Mouse (Mus musculus): ENCODE measurements around the gene Hmgcs1. TPM values are rescaled to one million over a fixed set of nuclear protein-coding genes. Genes with fewer than 3 reads are reported as not detected.

Gene Hmgcs1
- polyA plus RNA-seq, 1 experiment from 2014 or later = 153 TPM

- 84% methylated on average over 8 of the region's 8 CpGs for WGBS
- ATAC-seq (replicated peaks; ENCODE audit: low FRiP score, low read depth) (no peak), DNase-seq (ENCODE audit: low spot score) (no peak)
- H3K9me3 ChIP-seq (replicated peaks; ENCODE audit: low read length) = no peaks in the 10 kb centered on the region
- H3K36me3 ChIP-seq (ENCODE audit: insufficient read depth, low read length) = peaks cover 16% of the 10 kb centered on the region
- no peak overlapping the region for H3K9ac ChIP-seq (ENCODE audit: low read depth, low read length)
- peak overlapping the region; percentile 33; the same call in 1 of the 2 replicates for H3K27ac ChIP-seq
- no peak overlapping the region for H3K4me3 ChIP-seq (replicated peaks; ENCODE audit: low read depth, low read length)
- no peaks in the 10 kb centered on the region for H3K4me1 ChIP-seq (replicated peaks; ENCODE audit: insufficient read depth, low read length)
- TF ChIP-seq CTCF (IDR thresholded peaks at IDR 0.05; ENCODE audit: low read depth) = no peak
- H3K4me2 ChIP-seq (ENCODE audit: low read length) = no peak overlapping the region
- no peaks in the 10 kb centered on the region for H3K27me3 ChIP-seq (ENCODE audit: insufficient read depth, low read length)
These were observed 19.4 kb downstream of the Hmgcs1 start for GRCm38 (mm10) chr13:119709388-119710267.

GRCm38 (mm10) chr13:119710268-119710610 lies 20.1 kb downstream of the Hmgcs1 start:
- no peak for TF ChIP-seq CTCF (IDR thresholded peaks at IDR 0.05; ENCODE audit: low read depth)
- no peak for DNase-seq (ENCODE audit: low spot score)
- no peaks in the 10 kb centered on the region for H3K27me3 ChIP-seq (ENCODE audit: insufficient read depth, low read length)
- H3K36me3 ChIP-seq (ENCODE audit: insufficient read depth, low read length) = peaks cover 12% of the 10 kb centered on the region
- H3K4me1 ChIP-seq (replicated peaks; ENCODE audit: insufficient read depth, low read length) = no peaks in the 10 kb centered on the region
- no peak overlapping the region for H3K4me2 ChIP-seq (ENCODE audit: low read length)
- ATAC-seq (replicated peaks; ENCODE audit: low FRiP score, low read depth) = no peak
- no peak overlapping the region for H3K27ac ChIP-seq
- no peaks in the 10 kb centered on the region for H3K9me3 ChIP-seq (replicated peaks; ENCODE audit: low read length)
- H3K9ac ChIP-seq (ENCODE audit: low read depth, low read length) = no peak overlapping the region
- H3K4me3 ChIP-seq (replicated peaks; ENCODE audit: low read depth, low read length) = no peak overlapping the region
- WGBS = 95% methylated on average over 10 of the region's 10 CpGs

GRCm38 (mm10) chr13:119712463-119712862 lies 22.3 kb downstream of the Hmgcs1 start:
- Histone ChIP-seq H3K9ac (ENCODE audit: low read depth, low read length) (no peak overlapping the region), H3K4me1 (replicated peaks; ENCODE audit: insufficient read depth, low read length) (no peaks in the 10 kb centered on the region), H3K4me3 (replicated peaks; ENCODE audit: low read depth, low read length) (no peak overlapping the region), H3K27me3 (ENCODE audit: insufficient read depth, low read length) (no peaks in the 10 kb centered on the region), H3K36me3 (ENCODE audit: insufficient read depth, low read length) (no peaks in the 10 kb centered on the region), H3K4me2 (ENCODE audit: low read length) (no peak overlapping the region), H3K27ac (no peak overlapping the region), H3K9me3 (replicated peaks; ENCODE audit: low read length) (no peaks in the 10 kb centered on the region)
- no peak for TF ChIP-seq CTCF (IDR thresholded peaks at IDR 0.05; ENCODE audit: low read depth)
- DNase-seq (ENCODE audit: low spot score) (no peak), ATAC-seq (replicated peaks; ENCODE audit: low FRiP score, low read depth) (no peak)
- WGBS = 89% methylated on average over 11 of the region's 11 CpGs

- no peak for DNase-seq (ENCODE audit: low spot score)
These were observed 23.1 kb downstream of the Hmgcs1 start for GRCm38 (mm10) chr13:119713107-119713787.

GRCm38 (mm10) chr13:119713821-119714220 lies 23.6 kb downstream of the Hmgcs1 start:
- DNase-seq (ENCODE audit: low spot score) (no peak), ATAC-seq (replicated peaks; ENCODE audit: low FRiP score, low read depth) (no peak)
- Histone ChIP-seq H3K4me2 (ENCODE audit: low read length) (no peak overlapping the region), H3K9me3 (replicated peaks; ENCODE audit: low read length) (no peaks in the 10 kb centered on the region), H3K27ac (no peak overlapping the region), H3K9ac (ENCODE audit: low read depth, low read length) (no peak overlapping the region), H3K27me3 (ENCODE audit: insufficient read depth, low read length) (no peaks in the 10 kb centered on the region), H3K36me3 (ENCODE audit: insufficient read depth, low read length) (no peaks in the 10 kb centered on the region), H3K4me1 (replicated peaks; ENCODE audit: insufficient read depth, low read length) (no peaks in the 10 kb centered on the region), H3K4me3 (replicated peaks; ENCODE audit: low read depth, low read length) (no peak overlapping the region)
- no peak for TF ChIP-seq CTCF (IDR thresholded peaks at IDR 0.05; ENCODE audit: low read depth)
- WGBS = 80% methylated on average over 9 of the region's 9 CpGs

More at GRCm38 (mm10) chr13:119713107-119713787, 23.1 kb downstream of the Hmgcs1 start:
- TF ChIP-seq CTCF (IDR thresholded peaks at IDR 0.05; ENCODE audit: low read depth) = no peak
- no peak overlapping the region for H3K4me3 ChIP-seq (replicated peaks; ENCODE audit: low read depth, low read length)
- H3K27me3 ChIP-seq (ENCODE audit: insufficient read depth, low read length) = no peaks in the 10 kb centered on the region
- H3K4me2 ChIP-seq (ENCODE audit: low read length) = no peak overlapping the region
- H3K4me1 ChIP-seq (replicated peaks; ENCODE audit: insufficient read depth, low read length) = no peaks in the 10 kb centered on the region
- no peak overlapping the region for H3K9ac ChIP-seq (ENCODE audit: low read depth, low read length)
- no peak overlapping the region for H3K27ac ChIP-seq
- no peaks in the 10 kb centered on the region for H3K36me3 ChIP-seq (ENCODE audit: insufficient read depth, low read length)
- ATAC-seq (replicated peaks; ENCODE audit: low FRiP score, low read depth) = no peak
- H3K9me3 ChIP-seq (replicated peaks; ENCODE audit: low read length) = no peaks in the 10 kb centered on the region
- WGBS = 70% methylated on average over 8 of the region's 8 CpGs

- ATAC-seq (replicated peaks; ENCODE audit: low FRiP score, low read depth) (no peak), DNase-seq (ENCODE audit: low spot score) (no peak)
- no peak for TF ChIP-seq CTCF (IDR thresholded peaks at IDR 0.05; ENCODE audit: low read depth)
- no peaks in the 10 kb centered on the region for H3K4me1 ChIP-seq (replicated peaks; ENCODE audit: insufficient read depth, low read length)
- H3K9me3 ChIP-seq (replicated peaks; ENCODE audit: low read length) = no peaks in the 10 kb centered on the region
- WGBS = 89% methylated on average over 2 of the region's 2 CpGs
- H3K4me3 ChIP-seq (replicated peaks; ENCODE audit: low read depth, low read length) = no peak overlapping the region
- no peak overlapping the region for H3K4me2 ChIP-seq (ENCODE audit: low read length)
- H3K27ac ChIP-seq = no peak overlapping the region
- H3K9ac ChIP-seq (ENCODE audit: low read depth, low read length) = no peak overlapping the region
- H3K36me3 ChIP-seq (ENCODE audit: insufficient read depth, low read length) = no peaks in the 10 kb centered on the region
- H3K27me3 ChIP-seq (ENCODE audit: insufficient read depth, low read length) = no peaks in the 10 kb centered on the region
These were observed 25.9 kb downstream of the Hmgcs1 start for GRCm38 (mm10) chr13:119716105-119716504.

All from kidney, postnatal 0 days (tissue).